In genomic region chr11:90169200-90170013, GRCm38 (mm10) we compare ENCODE assay signal across 8 mouse cellular contexts. TPM values are rescaled to one million over a fixed set of nuclear protein-coding genes. Genes with fewer than 3 reads are reported as not detected.
DNase-seq lines count a peak whose midpoint lies in the region; ATAC-seq lines count a peak whose summit lies in the region.

No protein-coding gene starts in this region.

- H3K9me3 ChIP-seq in embryonic facial prominence, embryonic 13.5 days, result no peaks in the 10 kb centered on the region
- H3K9me3 ChIP-seq in hindbrain, embryonic 14.5 days (ENCODE audit: control insufficient read depth, low read length), result no peaks in the 10 kb centered on the region
- H3K9me3 ChIP-seq in midbrain, embryonic 12.5 days, result no peaks in the 10 kb centered on the region

- H3K4me3 ChIP-seq in embryonic facial prominence, embryonic 13.5 days, result peak overlapping the region; percentile 24
- H3K4me3 ChIP-seq in hindbrain, embryonic 14.5 days (replicated peaks; ENCODE audit: low read length), result peak overlapping the region; percentile 22; the same call in 1 of the 2 replicates
- H3K4me3 ChIP-seq in midbrain, embryonic 12.5 days, result peak overlapping the region; percentile 27; the same call in 1 of the 2 replicates

- H3K27ac ChIP-seq in embryonic facial prominence, embryonic 13.5 days, result no peak overlapping the region
- H3K27ac ChIP-seq in hindbrain, embryonic 14.5 days, result no peak overlapping the region
- H3K27ac ChIP-seq in midbrain, embryonic 12.5 days (replicated peaks), result no peak overlapping the region

- peak overlapping the region; percentile 56 for H3K4me2 ChIP-seq in embryonic facial prominence, embryonic 13.5 days
- H3K4me2 ChIP-seq in hindbrain, embryonic 14.5 days (replicated peaks), result peak overlapping the region; percentile 46
- peak overlapping the region; percentile 47 for H3K4me2 ChIP-seq in midbrain, embryonic 12.5 days (replicated peaks)

- H3K9ac ChIP-seq in embryonic facial prominence, embryonic 13.5 days, result 0 out of 2 replicates have a peak overlapping the region, but pooled peaks have one; percentile 44
- peak overlapping the region; percentile 38; the same call in 1 of the 2 replicates for H3K9ac ChIP-seq in hindbrain, embryonic 14.5 days
- no peak overlapping the region for H3K9ac ChIP-seq in midbrain, embryonic 12.5 days (replicated peaks)

- 54% methylated on average over 20 of the region's 20 CpGs for WGBS in embryonic facial prominence, embryonic 13.5 days
- 52% methylated on average over 20 of the region's 20 CpGs for WGBS in hindbrain, embryonic 14.5 days
- 71% methylated on average over 20 of the region's 20 CpGs for WGBS in midbrain, embryonic 12.5 days

- no peak for ATAC-seq in embryonic facial prominence, embryonic 13.5 days (ENCODE audit: insufficient number of reproducible peaks, insufficient read depth, low FRiP score, low TSS enrichment, low read depth)
- ATAC-seq in hindbrain, embryonic 14.5 days (ENCODE audit: low FRiP score), result no peak
- ATAC-seq in midbrain, embryonic 12.5 days (ENCODE audit: low FRiP score, low read depth), result 0 out of 2 replicates have a peak, but pooled peaks have one; percentile 19

- peak; percentile 10 for DNase-seq in kidney, postnatal 10 days
- no peak for DNase-seq in kidney, postnatal 36 days
- DNase-seq in hindbrain, embryonic 14.5 days (ENCODE audit: low spot score), result peak; percentile 24
- DNase-seq in thymus, postnatal 10 days (ENCODE audit: low spot score in 2 of 2), result no peak
- no peak for DNase-seq in embryo, embryonic 10 days (ENCODE audit: low spot score)
- DNase-seq in urinary bladder, postnatal 14 days (ENCODE audit: low spot score), result no peak

- H3K4me1 ChIP-seq in embryonic facial prominence, embryonic 13.5 days, result peaks cover 5% of the 10 kb centered on the region; the same call in 1 of the 2 replicates
- H3K4me1 ChIP-seq in hindbrain, embryonic 14.5 days (replicated peaks; ENCODE audit: control insufficient read depth, insufficient read depth, low read length), result 0 out of 2 replicates have a peak, but pooled peaks cover 5% of the 10 kb centered on the region
- H3K4me1 ChIP-seq in midbrain, embryonic 12.5 days, result no peaks in the 10 kb centered on the region

- no peaks in the 10 kb centered on the region for H3K36me3 ChIP-seq in embryonic facial prominence, embryonic 13.5 days
- no peaks in the 10 kb centered on the region for H3K36me3 ChIP-seq in hindbrain, embryonic 14.5 days (replicated peaks; ENCODE audit: control insufficient read depth, insufficient read depth)
- no peaks in the 10 kb centered on the region for H3K36me3 ChIP-seq in midbrain, embryonic 12.5 days

- H3K27me3 ChIP-seq in embryonic facial prominence, embryonic 13.5 days, result 0 out of 2 replicates have a peak, but pooled peaks cover 2% of the 10 kb centered on the region
- H3K27me3 ChIP-seq in hindbrain, embryonic 14.5 days (ENCODE audit: control insufficient read depth, insufficient read depth, low read length), result no peaks in the 10 kb centered on the region
- no peaks in the 10 kb centered on the region for H3K27me3 ChIP-seq in midbrain, embryonic 12.5 days

RNA-seq across cellular contexts. Expression of gene Gm45716, which starts 18.1 kb away (rescaled TPM):
- 11.5 and 12.4 TPM in 2 replicates for polyA plus RNA-seq in embryonic facial prominence, embryonic 13.5 days (2015; fragmentation: Nextera tagmentation; extraction: Ambion mirVana)
- polyA plus RNA-seq in hindbrain, embryonic 14.5 days (2014; fragmentation: Nextera tagmentation; extraction: Ambion mirVana), result 20.4 and 25.6 TPM in 2 replicates
- 21.1 and 22.9 TPM in 2 replicates for polyA plus RNA-seq in midbrain, embryonic 12.5 days (2016; fragmentation: Nextera tagmentation; extraction: Ambion mirVana)

Comparison
In these comparisons a context has a peak if more than half of its experiments do, and no peak if none do; other contexts are left out.
1. DNase-seq: peak in kidney, postnatal 10 days (single experiment) and hindbrain, embryonic 14.5 days (single experiment); none in kidney, postnatal 36 days (0 of 2), thymus, postnatal 10 days (0 of 2), embryo, embryonic 10 days (single experiment) and urinary bladder, postnatal 14 days (single experiment).
2. Peak in every context shown above with its lines, with median percentiles within 50 percentile points of each other: H3K4me2 ChIP-seq and H3K4me3 ChIP-seq.